Mouse (Mus musculus): ENCODE measurements around the gene Agfg1.

Agfg1 gene

DNA sequence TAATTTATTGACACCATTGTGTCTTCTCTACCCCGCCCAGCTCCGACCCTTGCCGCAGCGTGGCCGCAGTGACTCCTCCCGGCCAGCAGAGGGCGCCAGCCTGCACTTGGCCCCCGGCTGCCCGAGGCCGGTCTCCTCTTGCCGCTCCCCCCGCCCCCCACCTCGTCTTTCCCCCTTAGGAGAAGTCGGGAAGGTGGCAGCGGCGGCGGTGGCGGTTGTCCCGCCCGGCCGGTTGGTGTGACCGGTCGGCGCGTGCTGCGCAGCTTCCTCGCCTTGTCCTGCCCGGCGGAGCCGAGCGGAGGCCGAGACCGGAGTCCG is at the start of gene Agfg1:
TSS of gene Agfg1 (plus strand) at position 188 of the 318 bp plus-strand sequence.
- DNase-seq: peak; percentile 98

- no peak for DNase-seq
These were observed 48.2 kb upstream of the Agfg1 start for GRCm38 (mm10) chr1:82791105-82791504.

GRCm38 (mm10) chr1:82792238-82792637 is 47.0 kb upstream of the Agfg1 start:
- no peak for DNase-seq

- no peak for DNase-seq
These were observed 46.2 kb upstream of the Agfg1 start for GRCm38 (mm10) chr1:82793110-82793509.

DNA sequence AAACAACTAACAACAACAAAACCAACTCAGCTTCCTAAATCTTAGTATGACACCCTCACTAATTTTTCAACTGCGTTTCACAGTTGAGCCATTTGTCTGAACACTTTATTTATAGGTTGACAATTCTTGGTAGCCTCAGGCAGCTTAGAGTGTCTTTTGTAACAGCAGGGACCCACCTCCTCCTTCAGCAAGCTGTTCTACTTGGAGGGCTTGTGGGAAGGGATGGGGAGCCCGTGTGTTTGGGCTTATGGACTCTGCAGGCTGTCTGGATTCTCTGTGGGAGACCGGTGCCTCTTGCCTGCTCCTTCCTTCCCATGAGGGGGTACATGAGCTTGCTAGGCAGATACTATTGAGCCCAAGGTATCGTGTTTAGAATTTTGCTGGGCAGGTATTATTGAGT is 45.3 kb upstream of the Agfg1 start:
- no peak for DNase-seq

DNA sequence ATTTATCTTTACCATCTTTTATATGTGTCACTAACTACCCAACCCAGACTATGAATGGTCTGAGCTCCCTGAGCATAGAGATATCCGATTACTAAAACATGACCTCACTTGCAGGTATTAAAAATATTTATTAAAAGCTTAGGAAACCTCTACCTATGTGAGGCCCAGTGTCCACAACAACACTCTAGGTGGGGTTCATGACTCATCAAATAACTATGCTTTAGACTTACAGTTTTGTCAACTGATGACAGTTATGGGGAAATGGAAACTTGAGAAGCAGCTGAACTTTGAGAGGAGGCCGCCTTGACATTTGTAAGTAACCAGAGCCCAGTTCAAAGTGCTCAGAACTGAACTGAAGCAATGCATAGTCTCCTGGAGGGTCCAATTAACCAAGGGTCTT is 44.1 kb upstream of the Agfg1 start:
- no peak for DNase-seq

- DNase-seq: no peak
These were observed 43.4 kb upstream of the Agfg1 start for GRCm38 (mm10) chr1:82795702-82796443.

DNA sequence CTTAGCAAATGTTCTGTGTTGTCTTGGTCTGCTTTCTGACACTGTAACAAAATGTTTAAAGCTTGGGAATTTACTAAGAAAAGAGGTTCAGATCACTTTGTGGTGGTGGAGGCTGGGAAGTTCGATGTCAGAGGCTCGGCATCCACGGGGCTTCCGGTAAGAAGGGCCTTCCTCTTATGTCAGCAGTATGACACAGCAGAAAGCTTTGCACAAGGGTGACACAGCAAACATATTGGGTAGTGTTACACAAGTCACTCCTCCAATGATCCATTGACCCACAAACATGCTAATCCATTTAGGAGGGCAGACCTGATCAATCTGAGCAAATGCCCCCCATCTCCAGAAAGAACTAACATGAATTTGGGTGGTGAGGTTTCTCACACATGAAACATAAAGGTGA is 42.2 kb upstream of the Agfg1 start:
- no peak for DNase-seq

DNA sequence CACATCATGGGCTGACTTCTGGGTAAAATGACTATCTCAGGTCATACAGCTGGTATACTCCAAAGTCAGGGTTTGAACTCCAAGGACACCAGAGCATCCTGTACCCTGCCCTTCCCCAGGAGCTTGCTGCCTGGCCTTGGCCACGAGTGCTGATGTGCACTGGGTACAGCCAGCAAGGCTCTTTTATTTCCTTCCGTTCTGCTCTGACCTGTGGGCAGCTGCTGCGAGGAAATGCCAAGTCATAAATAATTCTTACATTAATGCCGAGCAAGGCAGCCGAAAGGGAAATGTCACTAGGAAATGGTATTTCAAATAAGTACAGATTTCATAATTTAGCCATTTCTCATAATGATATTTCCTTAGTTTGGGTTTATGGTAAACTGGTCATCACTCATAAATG is 41.0 kb upstream of the Agfg1 start:
- DNase-seq: no peak

- no peak for DNase-seq
These were observed 40.4 kb upstream of the Agfg1 start for GRCm38 (mm10) chr1:82798922-82799321.

DNA sequence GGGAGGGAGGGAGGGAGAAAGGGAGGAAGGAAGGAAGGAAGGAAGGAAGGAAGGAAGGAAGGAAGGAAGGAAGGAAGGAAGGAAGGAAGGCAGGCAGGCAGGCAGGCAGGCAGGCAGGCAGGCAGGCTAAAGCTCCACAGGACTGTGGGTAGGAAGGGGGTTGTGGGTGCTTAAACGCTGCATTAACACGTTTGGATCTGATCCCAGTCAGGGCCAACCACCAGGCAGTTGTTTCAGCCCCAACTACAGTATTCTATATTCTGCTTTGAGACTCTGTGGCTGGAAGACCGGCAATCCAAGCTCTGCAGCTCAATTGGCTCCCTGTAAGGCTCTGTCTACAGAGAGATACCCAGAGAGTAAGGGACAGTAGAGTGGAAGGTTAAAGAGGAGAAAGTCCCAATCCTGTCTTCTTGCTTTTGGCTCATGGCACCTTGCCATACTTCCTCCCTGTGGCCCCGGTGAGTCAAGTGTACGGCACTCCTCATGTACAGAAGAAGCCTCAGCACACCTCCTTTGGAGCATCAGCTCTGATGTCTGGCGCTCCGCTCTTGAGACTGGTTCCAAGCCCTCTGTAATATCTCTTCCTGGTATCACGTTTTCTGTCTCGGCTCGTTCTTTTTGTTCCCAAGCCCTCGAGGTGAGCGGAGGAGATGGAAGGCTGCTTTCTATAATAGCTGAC is 38.0 kb upstream of the Agfg1 start:
- DNase-seq: no peak

DNA sequence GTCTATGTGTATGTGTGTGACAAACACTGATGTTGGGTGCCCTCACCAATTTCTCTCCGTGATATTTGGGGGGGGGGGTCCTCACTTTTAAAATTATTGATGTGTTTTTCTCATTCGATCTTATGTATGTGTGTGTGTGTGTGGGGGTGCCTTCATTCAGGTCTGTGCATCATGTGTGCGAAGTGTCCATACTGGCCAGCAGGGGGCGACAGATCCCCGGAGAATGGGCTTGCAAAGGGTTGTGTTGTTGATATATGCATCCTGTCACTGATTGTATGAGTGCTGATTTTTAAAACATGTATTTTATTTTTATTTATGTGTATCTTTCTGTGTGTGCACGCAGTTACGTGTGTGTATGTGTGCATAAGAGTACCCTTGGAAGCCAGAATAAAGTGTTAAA is 35.7 kb upstream of the Agfg1 start:
- DNase-seq: peak; percentile 55 to 62

GRCm38 (mm10) chr1:82804059-82804458 is 35.2 kb upstream of the Agfg1 start:
- no peak for DNase-seq

DNA sequence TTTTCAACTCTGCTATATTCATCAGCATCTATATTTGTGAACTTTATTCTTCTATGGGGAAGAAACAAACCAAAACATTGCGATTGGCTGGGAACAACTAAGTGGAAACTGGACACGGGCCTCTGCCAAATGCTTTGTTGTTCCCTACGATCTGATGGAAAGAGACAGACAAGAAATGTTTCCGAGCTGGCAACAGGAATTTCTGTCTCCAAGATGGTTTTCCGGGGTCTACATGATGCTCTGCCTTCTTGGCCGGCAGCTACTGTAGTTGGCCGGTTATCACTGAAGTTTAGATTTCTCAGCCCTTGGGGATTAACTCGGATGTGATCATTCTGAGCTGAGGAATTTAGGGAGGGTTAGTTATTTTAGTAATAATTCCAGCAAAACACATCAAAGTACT is 32.9 kb upstream of the Agfg1 start:
- no peak for DNase-seq

DNA sequence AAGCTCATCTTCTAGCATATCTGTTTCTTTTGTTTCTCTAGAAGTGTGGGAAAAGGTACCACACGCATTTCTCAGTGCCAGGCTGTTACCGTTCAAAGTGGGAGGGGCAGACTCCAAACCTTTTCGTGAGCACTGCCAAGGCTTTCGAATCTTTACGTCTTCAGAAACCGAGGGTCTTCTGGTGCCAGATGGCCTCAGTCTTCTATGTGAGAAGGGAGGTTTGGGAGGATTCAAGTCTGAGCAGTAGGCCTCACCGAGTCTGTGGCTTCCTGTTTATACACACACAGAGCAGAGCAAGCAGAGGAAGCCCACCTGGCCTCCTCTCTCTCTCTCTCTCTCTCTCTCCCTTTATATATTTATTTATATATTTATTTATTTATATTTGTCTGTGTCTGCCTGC is 32.1 kb upstream of the Agfg1 start:
- no peak for DNase-seq

GRCm38 (mm10) chr1:82808564-82808963 is 30.7 kb upstream of the Agfg1 start:
- no peak for DNase-seq

DNA sequence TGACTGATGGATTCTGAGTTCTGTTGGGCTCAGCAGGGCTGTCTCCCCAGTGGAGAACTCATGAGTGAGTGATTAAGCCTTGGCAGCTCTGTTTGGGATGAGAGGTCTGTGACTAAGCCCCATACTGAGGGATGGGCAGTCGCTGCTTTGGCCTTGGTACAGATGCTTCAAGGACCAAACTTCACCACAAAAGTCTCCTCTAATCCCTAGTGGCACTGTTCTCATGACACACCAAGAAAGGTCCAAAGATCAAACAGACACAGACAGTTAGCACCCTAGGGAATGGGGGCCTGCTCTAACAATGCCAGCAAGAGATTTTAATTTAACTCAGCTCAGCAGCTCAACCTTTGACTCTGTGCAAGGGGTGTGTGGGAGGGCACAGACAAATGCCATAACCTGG is 27.5 kb upstream of the Agfg1 start:
- no peak for DNase-seq

DNA sequence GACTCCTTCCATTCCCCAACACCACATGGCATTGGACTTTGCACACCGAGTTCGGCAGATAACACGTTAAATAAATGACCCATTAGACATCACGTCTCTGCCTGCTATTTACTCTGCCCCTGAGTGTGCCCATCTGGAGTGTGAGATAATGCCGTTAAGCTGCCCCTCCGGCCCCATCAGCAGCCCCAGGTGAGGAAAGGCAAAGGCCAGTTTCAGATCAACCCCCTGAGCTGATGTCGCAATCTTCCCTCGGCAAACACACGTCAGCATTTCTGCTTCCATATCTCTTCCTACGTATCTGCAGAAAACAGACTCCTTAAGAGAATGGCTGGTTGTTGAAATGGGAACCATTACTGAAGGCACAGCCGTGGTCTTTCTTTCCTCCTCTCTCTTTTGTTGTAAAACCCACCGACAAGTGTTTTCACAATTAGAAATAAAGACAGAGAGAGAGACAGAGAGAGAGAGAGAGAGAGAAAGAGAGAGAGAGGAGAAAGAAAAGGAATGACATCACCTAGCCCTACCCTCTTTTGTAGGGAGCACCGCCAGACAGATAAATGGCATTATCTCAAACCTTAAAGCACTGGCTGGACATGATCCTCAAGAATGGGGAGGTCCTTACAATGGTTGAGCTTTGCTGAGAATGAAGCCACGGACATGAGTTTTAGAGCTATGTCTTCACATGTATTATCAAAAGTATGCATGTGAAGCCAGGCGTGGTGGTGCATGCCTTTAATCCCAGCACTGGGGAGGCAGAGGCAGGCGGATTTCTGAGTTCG is 23.2 kb upstream of the Agfg1 start:
- no peak for DNase-seq

GRCm38 (mm10) chr1:82819366-82819765 is 19.9 kb upstream of the Agfg1 start:
- no peak for DNase-seq

GRCm38 (mm10) chr1:82820179-82820578 is 19.1 kb upstream of the Agfg1 start:
- DNase-seq: no peak

DNA sequence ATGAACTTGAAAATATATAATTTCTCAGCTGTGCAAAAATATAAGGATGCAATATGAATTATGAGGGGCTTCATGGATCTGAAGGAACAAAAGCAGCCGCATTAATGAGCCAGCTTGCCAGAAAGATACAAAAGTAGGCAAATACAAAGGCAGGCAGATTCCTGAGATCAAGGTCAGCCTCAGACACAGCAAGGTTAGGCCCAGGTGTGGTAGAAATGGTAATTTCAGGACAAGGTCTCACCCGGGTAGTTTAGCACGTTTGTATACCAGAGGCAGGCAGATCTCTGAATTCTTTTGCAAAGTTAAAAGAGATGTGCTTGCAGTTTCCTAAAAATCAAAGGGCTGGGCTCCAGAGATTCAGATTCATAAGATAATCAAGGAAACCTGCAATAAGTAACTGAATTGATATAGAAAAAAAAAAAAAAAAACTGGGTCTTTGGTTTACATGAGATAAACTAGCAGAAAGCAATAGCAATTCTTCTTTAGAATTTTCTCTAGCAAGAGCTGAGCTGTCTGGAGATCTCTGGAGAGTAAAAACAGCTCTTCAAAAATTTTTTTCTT is 18.6 kb upstream of the Agfg1 start:
- DNase-seq: no peak

- no peak for DNase-seq
These were observed 17.4 kb upstream of the Agfg1 start for GRCm38 (mm10) chr1:82821846-82822245.

DNA sequence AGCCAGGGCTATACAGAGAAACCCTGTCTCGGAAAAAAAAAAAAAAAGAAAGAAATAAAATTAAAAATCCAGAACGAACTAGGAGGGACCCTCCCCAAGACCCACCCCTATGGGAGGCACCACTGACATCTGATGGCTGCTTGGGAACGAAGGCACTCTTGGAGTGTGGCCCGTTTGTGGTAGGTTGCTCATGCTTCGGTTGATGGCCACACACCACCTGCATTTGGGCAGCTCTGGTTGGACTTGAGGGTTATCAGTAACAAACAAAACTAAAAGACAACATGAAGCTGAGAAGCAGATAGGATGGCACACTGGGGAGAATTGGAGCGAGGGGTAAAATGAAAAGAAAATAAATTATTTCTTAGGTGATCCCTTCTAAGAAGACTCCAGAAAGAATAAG is 15.1 kb upstream of the Agfg1 start:
- DNase-seq: no peak

- DNase-seq: no peak
These were observed 14.0 kb upstream of the Agfg1 start for GRCm38 (mm10) chr1:82825256-82825655.

Data from B cell, adult 2 months (primary cell).